Mouse (Mus musculus) yolk sac, embryonic 10.5 days (tissue): ENCODE data around the gene Fam81a.

ENCODE experiments used
- DNase-seq: peaks from one replicate; pipeline ENCODE4 v3.0.0-alpha.2; 2017; ENCODE audit warnings: low spot score

Gene Fam81a

GRCm38 (mm10) chr9:70142460-70142859, at the start of gene Fam81a:
Gene Fam81a, minus strand, starts transcription at chr9:70142560.
- DNase-seq = no peak

- no peak for DNase-seq
Observed at GRCm38 (mm10) chr9:70182639-70183038, 40.3 kb upstream of the Fam81a start.

- no peak for DNase-seq
Observed at GRCm38 (mm10) chr9:70181719-70182118, 39.4 kb upstream of the Fam81a start.

- no peak for DNase-seq
Observed at GRCm38 (mm10) chr9:70176291-70176690, 33.9 kb upstream of the Fam81a start.

GRCm38 (mm10) chr9:70174896-70175295, 32.5 kb upstream of the Fam81a start:
- no peak for DNase-seq

GRCm38 (mm10) chr9:70174291-70174848, 32.0 kb upstream of the Fam81a start:
- no peak for DNase-seq

GRCm38 (mm10) chr9:70168973-70169372, 26.6 kb upstream of the Fam81a start:
- DNase-seq = no peak

- no peak for DNase-seq
Observed at GRCm38 (mm10) chr9:70160071-70160470, 17.7 kb upstream of the Fam81a start.

- DNase-seq = no peak
Observed at GRCm38 (mm10) chr9:70147618-70148017, 5.3 kb upstream of the Fam81a start.

- DNase-seq = no peak
Observed at GRCm38 (mm10) chr9:70145426-70145825, 3.1 kb upstream of the Fam81a start.

- no peak for DNase-seq
Observed at GRCm38 (mm10) chr9:70143326-70143725, 966 bp upstream of the Fam81a start.

- no peak for DNase-seq
Observed at GRCm38 (mm10) chr9:70141885-70142326, 454 bp downstream of the Fam81a start.

- peak; percentile 27 for DNase-seq
Observed at GRCm38 (mm10) chr9:70140871-70141796, 1.2 kb downstream of the Fam81a start.

- no peak for DNase-seq
Observed at GRCm38 (mm10) chr9:70140340-70140739, 2.0 kb downstream of the Fam81a start.

- DNase-seq = peak; percentile 36
Observed at GRCm38 (mm10) chr9:70139331-70139885, 3.0 kb downstream of the Fam81a start.

- DNase-seq = no peak
Observed at GRCm38 (mm10) chr9:70138511-70138910, 3.8 kb downstream of the Fam81a start.

GRCm38 (mm10) chr9:70137991-70138390, 4.4 kb downstream of the Fam81a start:
- no peak for DNase-seq

GRCm38 (mm10) chr9:70135186-70135585, 7.2 kb downstream of the Fam81a start:
- DNase-seq = no peak

GRCm38 (mm10) chr9:70134716-70135115, 7.6 kb downstream of the Fam81a start:
- DNase-seq = no peak

- no peak for DNase-seq
Observed at GRCm38 (mm10) chr9:70134215-70134614, 8.1 kb downstream of the Fam81a start.

- DNase-seq = no peak
Observed at GRCm38 (mm10) chr9:70130786-70131185, 11.6 kb downstream of the Fam81a start.

GRCm38 (mm10) chr9:70111869-70112286, 30.5 kb downstream of the Fam81a start:
- no peak for DNase-seq

GRCm38 (mm10) chr9:70110871-70111270, 31.5 kb downstream of the Fam81a start:
- DNase-seq = no peak
